Mouse (Mus musculus) kidney, postnatal 0 days (tissue): ENCODE measurements at regions not wholly inside any gene's neighbourhood (a gene's known extent, or its start where the extent isn't known, plus 50 kb on each side); places are given as distances from the start of the nearest gene placed in this dataset.

Experiments
- ATAC-seq: fragments of 200-750 bp; cut with Nextera tagmentation; replicated peaks from 2 replicates; pipeline ENCODE4 v1.8.0; 2017; ENCODE audit warnings: low read depth, moderate number of reproducible peaks, moderate TSS enrichment, moderate library complexity; ENCODE audit not compliant: low FRiP score
- DNase-seq: peaks from one replicate; pipeline ENCODE4 v3.0.0-alpha.2; 2016; ENCODE audit warnings: low spot score
- H3K27ac ChIP-seq: fragments of 300-500 bp; sonication (generic); 2 replicates; pipeline ENCODE4 v1.5.1; 2014; ENCODE audit warnings: mild to moderate bottlenecking
- H3K27me3 ChIP-seq: fragments of 300-500 bp; sonication (generic); 2 replicates; pipeline ENCODE4 v1.6.1; 2014; ENCODE audit warnings: low read length, mixed read lengths; ENCODE audit not compliant: insufficient read depth
- H3K36me3 ChIP-seq: fragments of 300-500 bp; sonication (generic); 2 replicates; pipeline ENCODE4 v1.6.1; 2014; ENCODE audit warnings: low read length, mixed read lengths; ENCODE audit not compliant: insufficient read depth
- H3K4me1 ChIP-seq: fragments of 300-500 bp; sonication (generic); replicated peaks from 2 replicates; pipeline ENCODE4 v1.6.1; 2014; ENCODE audit warnings: antibody characterized with exemption, low read length, mixed read lengths; ENCODE audit not compliant: insufficient read depth
- H3K4me2 ChIP-seq: fragments of 300-500 bp; sonication (generic); 2 replicates; pipeline ENCODE4 v1.6.1; 2014; ENCODE audit warnings: mild to moderate bottlenecking, low read length, moderate library complexity, mixed read lengths
- H3K4me3 ChIP-seq: fragments of 300-500 bp; sonication (generic); replicated peaks from 2 replicates; pipeline ENCODE4 v1.5.1; 2014; ENCODE audit warnings: low read depth, low read length
- H3K9ac ChIP-seq: fragments of 300-500 bp; sonication (generic); 2 replicates; pipeline ENCODE4 v1.6.1; 2014; ENCODE audit warnings: low read depth, low read length
- H3K9me3 ChIP-seq: fragments of 300-500 bp; sonication (generic); replicated peaks from 2 replicates; pipeline ENCODE4 v1.6.1; 2016; ENCODE audit warnings: low read length, inconsistent platforms, mixed read lengths
- CTCF ChIP-seq: IDR thresholded peaks from 2 replicates; pipeline ENCODE4 v1.5.1; 2016; ENCODE audit warnings: antibody characterized with exemption, low read depth, mild to moderate bottlenecking, moderate library complexity
- WGBS: fragments of 180-500 bp; shearing (Covaris S2); extraction: QIAGEN DNeasy Blood & Tissue Kit; methylation state at CpG from one replicate; pipeline ENCODE4 v1.1.7; 2014; 5-methylcytosine and 5-hydroxymethylcytosine counted together

- Histone ChIP-seq H3K27me3 (no peaks in the 10 kb centered on the region), H3K4me2 (no peak overlapping the region), H3K9ac (no peak overlapping the region), H3K36me3 (no peaks in the 10 kb centered on the region), H3K27ac (no peak overlapping the region), H3K4me1 (no peaks in the 10 kb centered on the region), H3K4me3 (no peak overlapping the region), H3K9me3 (no peaks in the 10 kb centered on the region)
- no peak for TF ChIP-seq CTCF
- WGBS = 80% methylated on average over 9 of the region's 9 CpGs
- DNase-seq (no peak), ATAC-seq (no peak)
Observed at GRCm38 (mm10) chr13:55948591-55948990, 112.6 kb upstream of the Pitx1 start.

GRCm38 (mm10) chr13:55948144-55948543, 112.2 kb upstream of the Pitx1 start:
- no peaks in the 10 kb centered on the region for H3K9me3 ChIP-seq
- DNase-seq (no peak), ATAC-seq (no peak)
- H3K27ac ChIP-seq = no peak overlapping the region
- H3K27me3 ChIP-seq = no peaks in the 10 kb centered on the region
- no peaks in the 10 kb centered on the region for H3K4me1 ChIP-seq
- no peak overlapping the region for H3K4me3 ChIP-seq
- no peak overlapping the region for H3K4me2 ChIP-seq
- H3K9ac ChIP-seq = no peak overlapping the region
- no peaks in the 10 kb centered on the region for H3K36me3 ChIP-seq
- TF ChIP-seq CTCF = no peak
- 76% methylated on average over 2 of the region's 2 CpGs for WGBS

GRCm38 (mm10) chr13:55937417-55937816, 101.4 kb upstream of the Pitx1 start:
- Histone ChIP-seq H3K36me3 (no peaks in the 10 kb centered on the region), H3K4me2 (no peak overlapping the region), H3K27ac (no peak overlapping the region), H3K4me1 (no peaks in the 10 kb centered on the region), H3K27me3 (no peaks in the 10 kb centered on the region), H3K9ac (no peak overlapping the region), H3K9me3 (no peaks in the 10 kb centered on the region), H3K4me3 (no peak overlapping the region)
- no peak for ATAC-seq
- no peak for DNase-seq
- TF ChIP-seq CTCF = no peak
- 81% methylated on average over 9 of the region's 9 CpGs for WGBS

- Histone ChIP-seq H3K27me3 (no peaks in the 10 kb centered on the region), H3K4me1 (no peaks in the 10 kb centered on the region), H3K4me3 (no peak overlapping the region), H3K36me3 (no peaks in the 10 kb centered on the region), H3K4me2 (no peak overlapping the region), H3K9ac (no peak overlapping the region), H3K9me3 (no peaks in the 10 kb centered on the region), H3K27ac (no peak overlapping the region)
- TF ChIP-seq CTCF = no peak
- WGBS = 92% methylated on average over 9 of the region's 9 CpGs
- DNase-seq = no peak
- no peak for ATAC-seq
Observed at GRCm38 (mm10) chr13:55937000-55937399, 101.0 kb upstream of the Pitx1 start.

- no peak overlapping the region for H3K4me2 ChIP-seq
- no peak for ATAC-seq
- 65% methylated on average over 11 of the region's 11 CpGs for WGBS
Observed at GRCm38 (mm10) chr13:55930637-55931036, 94.6 kb upstream of the Pitx1 start.

GRCm38 (mm10) chr13:55929814-55930213, 93.8 kb upstream of the Pitx1 start:
- Histone ChIP-seq H3K36me3 (no peaks in the 10 kb centered on the region), H3K27me3 (no peaks in the 10 kb centered on the region), H3K4me2 (no peak overlapping the region), H3K9me3 (no peaks in the 10 kb centered on the region), H3K27ac (no peak overlapping the region), H3K4me1 (no peaks in the 10 kb centered on the region), H3K9ac (no peak overlapping the region), H3K4me3 (no peak overlapping the region)
- 49% methylated on average over 6 of the region's 6 CpGs for WGBS
- no peak for TF ChIP-seq CTCF
- no peak for ATAC-seq
- no peak for DNase-seq

More at GRCm38 (mm10) chr13:55930637-55931036, 94.6 kb upstream of the Pitx1 start:
- Histone ChIP-seq H3K36me3 (no peaks in the 10 kb centered on the region), H3K4me1 (no peaks in the 10 kb centered on the region), H3K9ac (no peak overlapping the region), H3K27ac (no peak overlapping the region), H3K27me3 (no peaks in the 10 kb centered on the region), H3K4me3 (no peak overlapping the region), H3K9me3 (no peaks in the 10 kb centered on the region)
- no peak for TF ChIP-seq CTCF
- DNase-seq = no peak

GRCm38 (mm10) chr13:55923505-55924136, 87.6 kb upstream of the Pitx1 start:
- Histone ChIP-seq H3K27me3 (no peaks in the 10 kb centered on the region), H3K9me3 (no peaks in the 10 kb centered on the region), H3K27ac (no peak overlapping the region), H3K9ac (no peak overlapping the region), H3K4me1 (no peaks in the 10 kb centered on the region), H3K4me3 (no peak overlapping the region), H3K4me2 (peak overlapping the region; percentile 6), H3K36me3 (no peaks in the 10 kb centered on the region)
- 4% methylated on average over 7 of the region's 7 CpGs for WGBS
- DNase-seq = peak; percentile 77
- peak; percentile 80 for ATAC-seq
- 0 out of 2 replicates have a peak, but pooled peaks have one; percentile 16 for TF ChIP-seq CTCF
